Mouse (Mus musculus) olfactory bulb, adult 2 months (tissue): ENCODE measurements around the gene Gstm4.

Experiments used
- CTCF ChIP-seq: fragments of 200-500 bp; IDR thresholded peaks from 2 replicates; pipeline ENCODE4 v1.5.1; 2012; ENCODE audit warnings: low read depth, mild to moderate bottlenecking, low read length, moderate library complexity; ENCODE audit not compliant: insufficient read depth
- POLR2A ChIP-seq: fragments of 200-500 bp; IDR thresholded peaks from 2 replicates; pipeline ENCODE4 v1.6.1; 2012; ENCODE audit warnings: mild to moderate bottlenecking, low read depth, low read length, moderate library complexity; ENCODE audit not compliant: insufficient read depth

- no peak for TF ChIP-seq CTCF
- TF ChIP-seq POLR2A, result no peak
These were observed 22.8 kb upstream of the Gstm4 start for GRCm38 (mm10) chr3:108067370-108067934.
